Mouse (Mus musculus): Measurements from ENCODE around the gene Tmbim6.
"Not testable (repeated sequence)": the region's sequence is repeated elsewhere in the genome, so short reads cannot be mapped to it uniquely, and the experiment has no call there.

Gene Tmbim6

DNA sequence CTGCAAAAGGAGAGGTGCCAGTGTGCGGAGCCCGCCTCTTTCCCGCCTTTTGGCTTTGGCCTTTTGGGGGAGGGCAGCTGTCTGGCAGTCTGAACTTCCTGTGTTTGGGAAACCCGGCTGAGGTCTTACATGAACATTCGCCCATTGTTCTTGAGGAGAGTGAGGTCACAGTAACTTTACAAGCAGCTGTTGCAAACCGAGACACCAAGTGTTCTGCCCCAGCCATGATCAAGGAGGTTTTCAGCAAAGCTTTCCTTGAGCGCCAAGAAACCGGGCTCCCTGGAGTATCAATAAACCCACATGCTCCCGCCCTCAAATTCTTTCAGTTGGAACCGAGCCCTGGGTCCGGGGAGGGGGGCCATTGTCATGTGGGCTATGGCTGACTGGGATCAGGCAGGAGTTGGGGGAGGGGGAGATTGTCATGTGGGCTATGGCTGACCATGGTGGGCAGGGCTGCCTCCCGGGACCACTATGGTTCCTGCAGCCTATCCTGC is 27.9 kb downstream of the Tmbim6 start:
- DNase-seq, result no peak

DNA sequence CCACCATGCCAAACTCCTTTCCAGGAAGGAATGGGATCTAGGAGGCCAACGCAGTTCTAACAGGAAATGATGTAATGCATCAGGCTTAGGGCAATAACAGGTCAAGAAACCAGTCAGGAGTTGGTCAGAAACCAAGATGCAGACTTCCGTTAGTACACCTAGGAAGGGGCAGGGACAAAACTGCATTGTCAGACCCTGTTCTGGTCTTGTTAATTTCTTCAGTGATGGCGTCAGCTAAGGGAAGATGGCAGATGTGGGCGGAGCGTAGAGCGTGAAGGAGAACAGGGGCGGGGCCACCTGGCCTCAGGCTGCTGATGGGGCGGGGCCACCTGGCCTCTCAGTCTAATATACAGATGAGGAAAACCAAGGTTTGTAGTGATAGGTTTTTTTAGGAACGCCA is 28.5 kb downstream of the Tmbim6 start:
- no peak for DNase-seq

- DNase-seq, result no peak
Observed at GRCm38 (mm10) chr15:99421676-99422075, 29.0 kb downstream of the Tmbim6 start.

GRCm38 (mm10) chr15:99422551-99422950 is 29.9 kb downstream of the Tmbim6 start:
- DNase-seq, result no peak

- no peak for DNase-seq
Observed at GRCm38 (mm10) chr15:99423131-99423530, 30.4 kb downstream of the Tmbim6 start.

DNA sequence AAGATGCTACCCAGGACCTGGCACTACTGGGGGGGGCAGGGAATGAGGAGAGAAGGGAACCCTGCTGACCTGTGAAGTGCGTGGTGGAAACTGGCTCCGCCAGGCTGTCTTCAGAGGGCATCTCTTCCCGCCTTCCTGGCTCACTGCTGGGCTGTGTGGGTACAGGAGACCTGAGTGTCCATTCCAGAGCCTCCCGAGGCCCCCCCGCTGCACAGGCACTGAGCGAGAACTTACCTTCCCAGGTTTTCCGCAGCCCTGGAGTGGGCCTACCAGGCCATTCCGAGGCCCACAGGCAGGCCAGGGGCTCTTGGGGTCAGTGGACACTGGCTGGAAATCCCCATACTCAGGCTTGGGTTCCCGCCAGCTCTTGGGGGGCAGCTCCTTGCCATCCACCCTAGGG is 31.2 kb downstream of the Tmbim6 start:
- DNase-seq, result no peak

DNA sequence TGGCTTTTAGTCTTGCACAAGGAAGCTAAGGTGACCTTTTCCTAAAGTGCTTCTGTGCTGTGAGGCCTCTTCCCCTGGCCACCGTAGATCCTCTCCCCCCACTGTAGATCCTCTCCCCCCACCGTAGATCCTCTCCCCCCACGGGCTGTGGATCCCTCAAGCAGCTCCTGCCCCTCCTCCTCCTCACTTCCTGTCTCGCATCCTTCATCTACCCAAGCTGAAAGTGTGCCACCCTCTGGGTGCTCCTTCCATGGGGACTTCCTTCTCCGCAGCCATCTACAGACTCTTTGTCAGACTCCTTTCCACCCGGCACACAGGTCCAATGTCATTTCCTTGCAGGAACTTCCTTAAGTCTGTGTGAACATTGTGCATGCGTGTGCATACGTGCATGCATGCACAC is 37.7 kb downstream of the Tmbim6 start:
- DNase-seq, result no peak

GRCm38 (mm10) chr15:99431063-99431462 is 38.4 kb downstream of the Tmbim6 start:
- DNase-seq, result no peak

DNA sequence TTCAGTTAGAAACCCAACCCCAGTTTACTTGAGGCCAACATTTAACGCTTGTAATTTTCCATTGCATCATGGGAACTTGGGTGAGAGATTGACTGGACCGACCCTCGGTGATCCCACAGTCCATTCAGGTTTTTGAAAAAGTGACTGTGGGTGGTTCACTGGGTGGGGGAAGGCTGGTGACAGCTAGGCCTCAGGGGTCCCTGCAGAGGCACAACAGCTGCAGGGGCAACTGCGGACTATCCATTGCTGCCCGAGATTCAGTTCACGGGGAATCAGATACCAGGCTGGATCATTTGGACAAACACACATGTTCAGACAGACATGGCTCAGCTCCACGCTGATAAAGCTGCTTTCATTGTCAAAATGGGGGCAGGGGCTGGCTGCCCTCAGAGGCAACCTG is 38.8 kb downstream of the Tmbim6 start:
- no peak for DNase-seq

GRCm38 (mm10) chr15:99431967-99432366 is 39.3 kb downstream of the Tmbim6 start:
- no peak for DNase-seq

DNA sequence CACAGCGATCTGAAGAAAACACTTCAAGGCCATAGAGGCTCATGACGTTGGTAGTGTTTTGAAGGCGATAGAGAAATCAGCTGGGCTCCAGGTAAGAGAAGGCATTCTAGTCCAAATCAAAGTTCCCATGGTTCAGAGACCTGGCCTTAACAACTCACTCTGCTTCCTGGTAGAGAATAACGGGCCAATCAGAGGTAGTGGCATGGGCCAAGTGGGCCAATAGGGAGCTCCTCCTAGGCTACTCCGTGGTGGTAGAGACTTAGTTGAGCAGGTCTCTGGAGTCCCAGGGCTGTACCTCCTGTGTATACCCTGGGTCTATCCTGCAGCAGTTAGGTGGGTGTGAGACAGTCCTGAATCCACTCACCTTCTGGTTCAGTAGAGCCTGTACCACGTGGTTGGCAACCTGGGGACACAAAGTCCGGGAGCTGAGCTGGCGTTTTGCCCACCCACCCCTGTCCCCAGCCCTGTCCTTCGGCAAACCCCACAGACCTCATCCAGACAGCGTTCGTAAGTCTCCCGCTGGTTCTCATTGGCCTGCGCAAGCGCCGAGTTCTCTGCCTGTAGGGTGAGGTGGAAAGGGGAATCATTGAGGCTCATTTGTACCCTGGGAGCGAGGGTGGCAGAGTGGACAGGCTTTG is 40.5 kb downstream of the Tmbim6 start:
- no peak for DNase-seq

DNA sequence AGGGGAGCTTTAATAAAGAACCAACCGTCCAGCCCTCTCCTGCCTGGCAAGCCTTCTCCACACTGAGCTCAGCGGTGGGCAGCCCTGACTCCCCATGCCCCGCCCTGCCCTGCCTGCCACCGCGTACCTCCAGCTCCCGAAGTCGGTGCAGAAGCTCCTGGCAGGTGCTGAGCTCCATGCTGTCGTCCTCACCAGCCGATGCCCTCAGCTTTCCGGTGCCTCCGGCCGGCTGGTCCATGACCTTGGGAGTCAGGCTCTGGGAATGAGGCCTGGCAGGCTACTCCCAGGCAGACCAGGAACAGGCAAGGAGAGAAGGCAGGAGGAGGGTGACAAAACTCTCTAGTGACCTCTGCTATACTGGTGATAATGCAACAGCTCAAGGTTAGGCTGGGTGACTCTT is 41.2 kb downstream of the Tmbim6 start:
- no peak for DNase-seq

- DNase-seq, result no peak
Observed at GRCm38 (mm10) chr15:99438966-99439698, 46.5 kb downstream of the Tmbim6 start.

GRCm38 (mm10) chr15:99440112-99440815 is 47.6 kb downstream of the Tmbim6 start:
- no peak for DNase-seq

- no peak for DNase-seq
Observed at GRCm38 (mm10) chr15:99440816-99441457, 48.3 kb downstream of the Tmbim6 start.

DNA sequence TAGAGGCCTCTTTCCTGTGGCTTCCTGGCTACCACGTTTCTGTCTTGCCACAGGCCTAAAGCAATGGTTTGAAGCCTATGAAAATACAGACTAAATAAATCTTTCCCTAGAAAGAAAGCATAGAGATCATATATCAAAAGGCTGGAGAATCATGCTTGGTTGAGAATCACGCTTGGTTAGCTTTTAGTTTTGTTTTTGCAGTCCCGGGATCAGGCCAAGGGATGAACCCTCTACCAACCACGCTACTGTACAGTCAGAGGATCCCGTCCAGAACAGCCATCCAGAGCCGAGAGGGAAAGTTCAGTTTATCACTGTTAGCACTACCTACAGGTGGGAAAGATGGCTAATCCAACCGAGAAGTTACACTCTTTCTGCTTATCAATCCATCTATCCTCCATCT is 49.7 kb downstream of the Tmbim6 start:
- no peak for DNase-seq

- no peak for DNase-seq
Observed at GRCm38 (mm10) chr15:99445567-99445966, 52.9 kb downstream of the Tmbim6 start.

DNA sequence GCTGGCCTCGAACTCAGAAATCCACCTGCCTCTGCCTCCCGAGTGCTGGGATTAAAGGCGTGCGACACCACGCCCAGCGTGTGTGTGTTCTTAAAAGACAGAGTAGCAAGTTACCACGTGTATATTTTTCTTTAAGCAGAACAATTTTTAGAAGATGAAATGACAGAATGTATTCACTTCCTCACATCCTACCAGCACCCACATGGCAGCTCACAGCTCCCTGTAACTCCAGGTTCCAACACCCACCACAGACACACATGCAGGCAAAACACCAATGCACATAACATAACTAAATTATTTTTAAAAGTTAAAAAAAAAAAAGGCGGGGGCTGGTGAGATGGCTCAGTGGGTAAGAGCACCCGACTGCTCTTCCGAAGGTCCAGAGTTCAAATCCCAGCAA is 53.5 kb downstream of the Tmbim6 start:
- DNase-seq, result not testable (repeated sequence)

GRCm38 (mm10) chr15:99449131-99449750 is 56.6 kb downstream of the Tmbim6 start:
- no peak for DNase-seq

GRCm38 (mm10) chr15:99449751-99450280 is 57.1 kb downstream of the Tmbim6 start:
- no peak for DNase-seq

- no peak for DNase-seq
Observed at GRCm38 (mm10) chr15:99453153-99453900, 60.6 kb downstream of the Tmbim6 start.

Measured in spleen, adult 18-20 months (tissue).